Mouse (Mus musculus): Measurements from ENCODE around the gene Ccdc169. TPM values are rescaled to one million over a fixed set of nuclear protein-coding genes. Genes with fewer than 3 reads are reported as not detected.

Gene Ccdc169
- polyA plus RNA-seq, 1 experiment from 2014 or later = 0.07 TPM

GRCm38 (mm10) chr3:55154163-55154562 is 17.0 kb downstream of the Ccdc169 start:
- no peaks in the 10 kb centered on the region for H3K36me3 ChIP-seq
- no peak overlapping the region for H3K4me3 ChIP-seq (replicated peaks)
- ATAC-seq (ENCODE audit: insufficient number of reproducible peaks, low FRiP score, low TSS enrichment, low read depth) = no peak
- WGBS = 88% methylated on average over 7 of the region's 7 CpGs
- no peak overlapping the region for H3K9ac ChIP-seq
- no peak overlapping the region for H3K4me2 ChIP-seq (replicated peaks)
- no peaks in the 10 kb centered on the region for H3K9me3 ChIP-seq (replicated peaks)
- H3K27ac ChIP-seq (replicated peaks) = no peak overlapping the region
- no peaks in the 10 kb centered on the region for H3K27me3 ChIP-seq
- H3K4me1 ChIP-seq = no peaks in the 10 kb centered on the region

GRCm38 (mm10) chr3:55157413-55157812 is 20.3 kb downstream of the Ccdc169 start:
- no peaks in the 10 kb centered on the region for H3K4me1 ChIP-seq
- no peak for ATAC-seq (ENCODE audit: insufficient number of reproducible peaks, low FRiP score, low TSS enrichment, low read depth)
- H3K27me3 ChIP-seq = no peaks in the 10 kb centered on the region
- H3K4me2 ChIP-seq (replicated peaks) = no peak overlapping the region
- no peaks in the 10 kb centered on the region for H3K9me3 ChIP-seq (replicated peaks)
- 62% methylated on average over 5 of the region's 5 CpGs for WGBS
- no peaks in the 10 kb centered on the region for H3K36me3 ChIP-seq
- no peak overlapping the region for H3K4me3 ChIP-seq (replicated peaks)
- H3K9ac ChIP-seq = no peak overlapping the region
- H3K27ac ChIP-seq (replicated peaks) = no peak overlapping the region

DNA sequence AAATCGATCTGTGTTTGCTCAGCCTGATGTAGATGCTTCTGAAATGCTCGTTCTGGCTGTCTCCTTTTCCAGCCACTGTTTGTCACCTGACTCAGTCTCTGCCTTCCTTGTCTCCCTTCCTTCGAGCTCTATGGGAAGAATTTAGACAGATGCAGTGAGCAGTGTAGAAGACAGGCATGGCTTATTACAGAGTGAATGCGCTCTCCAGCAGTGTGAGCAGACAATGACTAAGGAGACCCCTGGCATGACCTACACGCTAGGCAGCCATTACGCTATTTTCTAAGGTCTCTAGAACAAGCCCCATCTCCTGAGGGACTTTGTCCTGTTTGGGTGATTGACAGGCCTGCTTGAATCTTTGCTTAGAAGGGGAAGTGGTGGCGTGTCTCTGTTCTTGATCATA is 24.0 kb downstream of the Ccdc169 start:
- Histone ChIP-seq H3K4me2 (replicated peaks) (no peak overlapping the region), H3K27ac (replicated peaks) (no peak overlapping the region), H3K36me3 (no peaks in the 10 kb centered on the region), H3K4me3 (replicated peaks) (no peak overlapping the region), H3K9me3 (replicated peaks) (no peaks in the 10 kb centered on the region), H3K9ac (no peak overlapping the region), H3K4me1 (no peaks in the 10 kb centered on the region), H3K27me3 (no peaks in the 10 kb centered on the region)
- no peak for ATAC-seq (ENCODE audit: insufficient number of reproducible peaks, low FRiP score, low TSS enrichment, low read depth)
- WGBS = 72% methylated on average over 7 of the region's 7 CpGs

DNA sequence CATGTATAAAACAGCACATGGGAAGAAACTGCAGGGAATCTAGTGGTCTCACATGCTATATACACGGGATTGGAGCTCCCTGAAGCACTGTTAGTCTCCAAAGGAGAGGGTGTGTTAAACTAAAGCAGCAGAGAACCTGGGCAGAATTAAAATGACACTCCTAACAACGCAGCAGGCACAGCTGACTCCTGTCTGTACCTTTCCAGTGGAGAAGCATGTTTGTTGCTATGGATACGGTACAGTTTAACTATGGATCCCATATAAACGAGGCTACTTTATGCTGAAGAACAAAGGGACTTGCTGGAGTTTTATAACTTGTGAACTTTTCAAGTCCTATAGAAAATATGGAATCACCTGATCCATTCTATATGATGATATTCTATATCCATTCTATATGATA is 26.4 kb downstream of the Ccdc169 start:
- no peak for ATAC-seq (ENCODE audit: insufficient number of reproducible peaks, low FRiP score, low TSS enrichment, low read depth)
- 60% methylated on average over 4 of the region's 4 CpGs for WGBS
- Histone ChIP-seq H3K27me3 (no peaks in the 10 kb centered on the region), H3K27ac (replicated peaks) (no peak overlapping the region), H3K36me3 (no peaks in the 10 kb centered on the region), H3K4me1 (no peaks in the 10 kb centered on the region), H3K9me3 (replicated peaks) (no peaks in the 10 kb centered on the region), H3K9ac (no peak overlapping the region), H3K4me2 (replicated peaks) (no peak overlapping the region), H3K4me3 (replicated peaks) (no peak overlapping the region)

GRCm38 (mm10) chr3:55172478-55172877 is 35.3 kb downstream of the Ccdc169 start:
- H3K4me3 ChIP-seq (replicated peaks) = no peak overlapping the region
- H3K27me3 ChIP-seq = no peaks in the 10 kb centered on the region
- no peak overlapping the region for H3K4me2 ChIP-seq (replicated peaks)
- 70% methylated on average over 3 of the region's 3 CpGs for WGBS
- no peak overlapping the region for H3K27ac ChIP-seq (replicated peaks)
- no peak overlapping the region for H3K9ac ChIP-seq
- H3K4me1 ChIP-seq = no peaks in the 10 kb centered on the region
- no peaks in the 10 kb centered on the region for H3K9me3 ChIP-seq (replicated peaks)
- no peaks in the 10 kb centered on the region for H3K36me3 ChIP-seq
- no peak for ATAC-seq (ENCODE audit: insufficient number of reproducible peaks, low FRiP score, low TSS enrichment, low read depth)

DNA sequence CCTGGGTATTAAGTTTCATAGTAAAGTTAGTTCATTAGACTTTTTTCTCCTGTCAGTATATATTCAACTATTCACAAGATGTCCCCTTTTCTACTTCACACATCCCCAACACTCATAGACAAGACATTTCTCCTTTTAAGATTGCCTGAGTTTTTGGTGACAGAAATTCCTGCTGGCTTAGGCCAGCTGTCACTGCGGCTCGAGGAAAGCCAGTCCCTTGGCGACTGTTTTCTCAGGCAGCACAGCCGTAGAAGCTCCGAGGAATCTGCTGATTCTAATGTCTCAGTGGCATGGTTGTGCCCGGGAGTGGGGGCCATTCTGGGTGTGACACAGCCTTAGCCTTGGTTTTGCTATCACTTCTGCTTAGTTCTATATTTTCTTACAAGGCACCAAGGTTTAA is 40.1 kb downstream of the Ccdc169 start:
- WGBS = 58% methylated on average over 6 of the region's 6 CpGs
- no peak for ATAC-seq (ENCODE audit: insufficient number of reproducible peaks, low FRiP score, low TSS enrichment, low read depth)

DNA sequence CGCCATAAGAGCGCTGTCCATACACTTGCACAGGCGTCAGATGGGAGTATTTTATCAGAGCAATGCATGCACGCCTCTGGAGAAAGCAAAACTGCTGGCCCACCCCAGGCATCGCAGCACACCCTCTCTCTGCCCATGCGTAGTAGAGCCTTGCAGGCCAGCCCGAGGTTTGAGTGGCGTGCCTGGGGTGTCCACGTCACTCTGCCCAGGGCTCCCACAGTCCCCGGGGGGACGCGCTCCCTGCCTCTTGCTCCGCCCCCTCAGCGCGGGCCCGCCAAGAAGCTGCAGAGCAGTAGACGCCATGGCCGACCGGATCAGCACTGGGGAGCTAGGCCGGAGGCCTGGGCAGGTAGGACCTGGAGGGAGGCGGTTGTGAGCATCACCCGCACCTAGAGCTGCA is 44.6 kb downstream of the Ccdc169 start, which contains the start of gene Sohlh2:
Sohlh2 (plus strand) TSS at position 263 of the 400 bp plus-strand sequence.
- no peak within 1 kb of the TSS for H3K4me2 ChIP-seq (replicated peaks)
- 0 out of 2 replicates have a peak, but pooled peaks have one; percentile 24 for ATAC-seq (ENCODE audit: insufficient number of reproducible peaks, low FRiP score, low TSS enrichment, low read depth)
- no peak within 1 kb of the TSS for H3K9ac ChIP-seq
- no peaks in the 10 kb centered on the region for H3K27me3 ChIP-seq
- H3K36me3 ChIP-seq = no peaks in the 10 kb centered on the region
- H3K9me3 ChIP-seq (replicated peaks) = no peaks in the 10 kb centered on the region
- H3K4me1 ChIP-seq = no peaks in the 10 kb centered on the region
- 95% methylated on average over 22 of the region's 22 CpGs for WGBS
- no peak within 1 kb of the TSS for H3K4me3 ChIP-seq (replicated peaks)
- no peak within 1 kb of the TSS for H3K27ac ChIP-seq (replicated peaks)

More for the DNA sequence above, 40.1 kb downstream of the Ccdc169 start:
- H3K9ac ChIP-seq = no peak overlapping the region
- no peaks in the 10 kb centered on the region for H3K4me1 ChIP-seq
- H3K9me3 ChIP-seq (replicated peaks) = no peaks in the 10 kb centered on the region
- H3K4me3 ChIP-seq (replicated peaks) = no peak overlapping the region
- no peak overlapping the region for H3K4me2 ChIP-seq (replicated peaks)
- H3K36me3 ChIP-seq = no peaks in the 10 kb centered on the region
- H3K27ac ChIP-seq (replicated peaks) = no peak overlapping the region
- H3K27me3 ChIP-seq = no peaks in the 10 kb centered on the region

- no peaks in the 10 kb centered on the region for H3K4me1 ChIP-seq
- no peak overlapping the region for H3K9ac ChIP-seq
- 88% methylated on average over 4 of the region's 4 CpGs for WGBS
- no peak overlapping the region for H3K4me3 ChIP-seq (replicated peaks)
- ATAC-seq (ENCODE audit: insufficient number of reproducible peaks, low FRiP score, low TSS enrichment, low read depth) = no peak
- H3K27ac ChIP-seq (replicated peaks) = no peak overlapping the region
- H3K27me3 ChIP-seq = no peaks in the 10 kb centered on the region
- no peaks in the 10 kb centered on the region for H3K9me3 ChIP-seq (replicated peaks)
- H3K4me2 ChIP-seq (replicated peaks) = no peak overlapping the region
- H3K36me3 ChIP-seq = no peaks in the 10 kb centered on the region
Observed at GRCm38 (mm10) chr3:55191668-55192067, 54.5 kb downstream of the Ccdc169 start.

DNA sequence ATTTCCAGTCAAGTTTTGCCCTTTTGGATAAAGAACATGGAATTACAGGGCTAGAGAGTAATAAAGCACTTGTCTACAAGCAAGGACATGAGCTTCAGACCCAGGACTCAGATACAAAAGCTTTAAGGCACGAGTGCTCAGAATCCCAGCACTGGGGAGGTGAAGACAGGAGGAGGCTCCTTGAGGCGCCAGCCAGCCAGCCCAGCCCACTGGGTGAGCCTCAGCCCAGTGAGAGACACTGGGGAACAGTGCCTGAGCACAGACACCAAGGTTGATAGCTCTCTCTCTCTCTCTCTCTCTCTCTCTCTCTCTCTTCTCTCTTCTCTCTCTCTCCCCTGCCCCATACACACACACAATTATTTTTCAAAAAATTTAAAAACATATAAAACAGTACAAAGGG is 56.2 kb downstream of the Ccdc169 start:
- H3K36me3 ChIP-seq = no peaks in the 10 kb centered on the region
- no peak for ATAC-seq (ENCODE audit: insufficient number of reproducible peaks, low FRiP score, low TSS enrichment, low read depth)
- H3K27ac ChIP-seq (replicated peaks) = no peak overlapping the region
- 57% methylated on average over 2 of the region's 2 CpGs for WGBS
- no peak overlapping the region for H3K4me3 ChIP-seq (replicated peaks)
- no peaks in the 10 kb centered on the region for H3K27me3 ChIP-seq
- H3K4me2 ChIP-seq (replicated peaks) = no peak overlapping the region
- no peak overlapping the region for H3K9ac ChIP-seq
- no peaks in the 10 kb centered on the region for H3K4me1 ChIP-seq
- H3K9me3 ChIP-seq (replicated peaks) = no peaks in the 10 kb centered on the region

DNA sequence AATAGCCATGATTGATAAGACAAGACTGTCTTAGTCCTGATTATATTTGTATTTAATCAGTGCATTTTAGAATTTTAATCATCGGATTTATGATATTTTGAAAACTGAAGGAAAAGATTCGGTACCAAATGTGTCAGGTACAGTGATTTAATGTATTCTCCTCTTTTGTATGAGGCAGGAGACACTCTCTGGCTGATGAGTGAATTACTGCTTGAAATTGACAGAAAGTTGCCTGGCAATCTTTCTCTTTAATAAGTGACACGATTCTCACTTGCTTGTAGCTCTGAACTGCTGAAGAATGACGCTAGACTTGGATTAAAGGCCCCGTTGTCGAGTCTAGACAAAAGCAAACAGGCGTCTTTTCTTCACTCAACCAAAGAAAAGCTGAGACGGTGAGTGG is 57.7 kb downstream of the Ccdc169 start:
- H3K9me3 ChIP-seq (replicated peaks) = no peaks in the 10 kb centered on the region
- no peaks in the 10 kb centered on the region for H3K27me3 ChIP-seq
- H3K4me2 ChIP-seq (replicated peaks) = no peak overlapping the region
- WGBS = 72% methylated on average over 8 of the region's 8 CpGs
- H3K4me1 ChIP-seq = no peaks in the 10 kb centered on the region
- H3K9ac ChIP-seq = no peak overlapping the region
- no peak overlapping the region for H3K4me3 ChIP-seq (replicated peaks)
- H3K27ac ChIP-seq (replicated peaks) = no peak overlapping the region
- H3K36me3 ChIP-seq = no peaks in the 10 kb centered on the region
- ATAC-seq (ENCODE audit: insufficient number of reproducible peaks, low FRiP score, low TSS enrichment, low read depth) = no peak

DNA sequence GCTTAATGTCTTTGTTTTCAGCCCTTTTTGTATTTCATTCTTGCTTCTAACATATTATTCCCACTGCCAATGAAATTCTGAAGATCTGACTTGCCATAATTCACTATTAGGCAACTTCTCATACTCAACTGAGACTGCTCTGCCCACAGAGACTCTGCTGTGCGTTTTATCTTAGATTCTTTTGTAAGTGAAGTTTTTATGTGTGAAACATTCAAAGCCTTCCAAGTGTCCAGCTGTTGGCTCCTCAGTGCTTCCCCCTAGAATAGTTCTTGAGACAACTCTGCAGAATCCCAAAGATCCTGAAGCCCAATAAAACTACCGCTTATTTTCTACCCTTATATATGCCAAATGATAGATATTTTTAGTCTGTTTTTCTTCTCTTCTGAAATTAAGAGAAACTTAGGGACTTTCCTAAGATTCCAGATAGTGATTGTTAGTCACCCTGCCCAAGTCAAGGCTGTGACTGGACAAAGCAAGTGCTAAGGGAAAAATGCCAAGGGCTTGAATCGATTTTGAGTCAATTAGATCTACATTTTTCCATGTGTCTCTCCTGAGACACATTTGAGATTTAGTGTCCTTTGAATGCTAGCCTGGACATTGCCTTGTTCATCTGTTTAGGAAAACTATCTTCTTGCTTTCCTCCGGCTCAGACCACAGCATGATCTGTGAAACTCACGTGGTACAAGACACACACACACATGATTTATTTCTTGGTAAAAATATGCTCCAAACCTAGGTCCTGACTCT is 58.6 kb downstream of the Ccdc169 start:
- no peak overlapping the region for H3K4me2 ChIP-seq (replicated peaks)
- no peak overlapping the region for H3K9ac ChIP-seq
- no peaks in the 10 kb centered on the region for H3K4me1 ChIP-seq
- no peaks in the 10 kb centered on the region for H3K9me3 ChIP-seq (replicated peaks)
- no peaks in the 10 kb centered on the region for H3K27me3 ChIP-seq
- no peak overlapping the region for H3K4me3 ChIP-seq (replicated peaks)
- no peaks in the 10 kb centered on the region for H3K36me3 ChIP-seq
- ATAC-seq (ENCODE audit: insufficient number of reproducible peaks, low FRiP score, low TSS enrichment, low read depth) = no peak
- WGBS = 82% methylated on average over 5 of the region's 5 CpGs
- H3K27ac ChIP-seq (replicated peaks) = no peak overlapping the region

DNA sequence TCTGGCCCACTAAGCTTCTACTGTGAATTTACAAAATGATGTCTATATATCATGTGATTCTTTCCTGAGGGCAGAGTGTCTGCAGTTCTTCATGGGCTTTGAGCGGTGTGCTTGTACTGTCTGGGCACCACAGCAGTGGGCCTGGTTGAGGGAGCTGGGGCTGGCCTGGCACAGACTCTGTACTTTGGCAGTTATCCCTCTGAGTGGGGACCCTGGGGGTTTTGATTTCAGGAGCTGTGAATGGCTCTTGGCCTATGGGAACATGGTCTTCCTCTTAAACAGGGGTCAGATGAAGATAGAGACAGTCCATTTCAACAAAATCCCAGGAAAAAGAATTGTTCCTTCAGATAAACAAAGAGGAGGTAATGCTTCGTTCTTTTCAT is 59.2 kb downstream of the Ccdc169 start:
- Histone ChIP-seq H3K4me2 (replicated peaks) (no peak overlapping the region), H3K9ac (no peak overlapping the region), H3K9me3 (replicated peaks) (no peaks in the 10 kb centered on the region), H3K4me3 (replicated peaks) (no peak overlapping the region), H3K36me3 (no peaks in the 10 kb centered on the region), H3K27me3 (no peaks in the 10 kb centered on the region), H3K27ac (replicated peaks) (no peak overlapping the region), H3K4me1 (no peaks in the 10 kb centered on the region)
- no peak for ATAC-seq (ENCODE audit: insufficient number of reproducible peaks, low FRiP score, low TSS enrichment, low read depth)
- 86% methylated on average over 2 of the region's 2 CpGs for WGBS

Measured in embryonic facial prominence, embryonic 15.5 days (tissue).